Mouse (Mus musculus) ES-E14 (cell line): ENCODE measurements around the gene Kcnab3. TPM values are rescaled to one million over a fixed set of nuclear protein-coding genes. Genes with fewer than 3 reads are reported as not detected.

Source experiments
- DNase-seq: peaks from one replicate; pipeline ENCODE4 v3.0.0-alpha.2; 2013; ENCODE audit warnings: low read depth, low spot score
- H3K27ac ChIP-seq: 2 replicates; pipeline ENCODE4 v1.5.1; 2012; ENCODE audit warnings: low read depth, mild to moderate bottlenecking, low read length, moderate library complexity, mixed read lengths; ENCODE audit not compliant: poor library complexity, insufficient read depth, severe bottlenecking
- H3K36me3 ChIP-seq: 2 replicates; pipeline ENCODE4 v1.6.1; 2012; ENCODE audit warnings: mild to moderate bottlenecking, low read length, moderate library complexity, mixed read lengths; ENCODE audit not compliant: control insufficient read depth, poor library complexity, insufficient read depth, severe bottlenecking
- H3K4me1 ChIP-seq, 2 experiments: fragments of 150-350 bp in 1 of 2; sonication (generic) in 1 of 2; 2 replicates each; pipeline ENCODE4 v1.6.1; 2012; ENCODE audit warnings: low read length in 2 of 2, mild to moderate bottlenecking in 1 of 2, mixed read lengths in 1 of 2; ENCODE audit not compliant: control insufficient read depth in 2 of 2, insufficient read depth in 2 of 2, poor library complexity in 1 of 2
- H3K4me3 ChIP-seq, 2 experiments: fragments of 150-350 bp in 1 of 2; sonication (generic) in 1 of 2; 2 replicates each; pipeline ENCODE4 v1.5.1; 2012; ENCODE audit warnings: low read length in 2 of 2, low read depth in 1 of 2, mild to moderate bottlenecking in 1 of 2, mixed read lengths in 1 of 2; ENCODE audit not compliant: insufficient read depth in 1 of 2, poor library complexity in 1 of 2, severe bottlenecking in 1 of 2
- H3K9ac ChIP-seq: 2 replicates; pipeline ENCODE4 v1.6.1; 2012; ENCODE audit warnings: low read depth, mild to moderate bottlenecking, low read length, mixed read lengths; ENCODE audit not compliant: poor library complexity, insufficient read depth, severe bottlenecking
- H3K9me3 ChIP-seq: fragments of 150-350 bp; sonication (generic); 2 replicates; pipeline ENCODE4 v1.6.1; 2012; ENCODE audit warnings: low read depth, mild to moderate bottlenecking, low read length; ENCODE audit not compliant: control insufficient read depth, insufficient read depth
- CHD2 ChIP-seq: IDR thresholded peaks from 2 replicates; pipeline ENCODE4 v1.6.1; 2014; ENCODE audit warnings: mild to moderate bottlenecking, low read depth, low read length, inconsistent platforms
- HCFC1 ChIP-seq: IDR thresholded peaks from 2 replicates; pipeline ENCODE4 v1.6.1; 2012; ENCODE audit warnings: low read length, inconsistent platforms, borderline replicate concordance; ENCODE audit not compliant: insufficient read depth
- MAFK ChIP-seq: IDR thresholded peaks from 2 replicates; pipeline ENCODE4 v1.6.1; 2014; ENCODE audit warnings: mild to moderate bottlenecking, low read depth, low read length, inconsistent platforms; ENCODE audit not compliant: insufficient read depth
- ZC3H11A ChIP-seq: IDR thresholded peaks from 2 replicates; pipeline ENCODE4 v1.6.1; 2012; ENCODE audit warnings: low read depth, mild to moderate bottlenecking, inconsistent platforms, low read length, borderline replicate concordance
- ZNF384 ChIP-seq: IDR thresholded peaks from 2 replicates; pipeline ENCODE4 v1.6.1; 2012; ENCODE audit warnings: low read depth, low read length, inconsistent platforms
- in situ Hi-C, 2 experiments: fragments of 600-800 bp; cut with MboI; formaldehyde crosslinking; loops; one replicate each; pipeline ENCODE4 v1.15.1; 2025; ENCODE audit warnings: low sequenced_read_pairs in 2 of 2, inconsistent platforms in 1 of 2; ENCODE audit not compliant: unreplicated experiment in 2 of 2
- total RNA-seq: library from RNA; depleted of rRNA; stranded (reverse); fragments of 300-350 nt; gene quantifications from 2 replicates; pipeline ENCODE4 v1.2.3, GENCODE M21; 2012

The Kcnab3 gene
- total RNA-seq, 1 experiment, result 2.2 TPM

- TF ChIP-seq HCFC1, result no peak
- H3K4me3 ChIP-seq, result no peak overlapping the region
- no peaks in the 10 kb centered on the region for H3K9me3 ChIP-seq
- in situ Hi-C loops, result no loop called here
- no peak overlapping the region for H3K27ac ChIP-seq
- no peaks in the 10 kb centered on the region; the same call in 1 of the 2 replicates for H3K36me3 ChIP-seq
- DNase-seq, result no peak
- peaks cover 0 to 17% of the 10 kb centered on the region in 2 experiments; a peak in 2 of 4 replicates for H3K4me1 ChIP-seq
- no peak overlapping the region for H3K9ac ChIP-seq
Measured at GRCm38 (mm10) chr11:69364376-69364775, 38.3 kb downstream of the Kcnab3 start.

DNA sequence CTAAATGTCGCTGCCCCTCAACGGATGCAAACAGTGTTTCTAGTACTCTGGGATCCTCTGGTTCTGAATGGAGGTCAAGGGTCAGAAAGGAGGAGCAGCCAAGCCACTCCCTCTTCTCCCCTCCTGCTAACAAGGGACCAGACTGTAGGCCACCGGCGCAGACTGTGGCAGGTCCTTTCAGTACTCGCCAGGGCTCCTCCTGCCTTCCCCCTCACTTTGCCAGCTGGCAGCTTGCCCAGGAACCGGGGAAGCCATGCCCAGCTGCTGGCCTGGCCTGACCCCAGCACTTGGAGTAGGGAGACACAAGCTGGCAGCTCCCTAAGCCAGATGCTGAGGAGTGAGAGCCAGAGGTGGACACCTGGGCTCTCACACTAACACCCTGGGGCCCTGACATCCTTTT lies 38.9 kb downstream of the Kcnab3 start:
- Histone ChIP-seq H3K4me3 (no peak overlapping the region), H3K9ac (no peak overlapping the region), H3K4me1 (peaks cover 0 to 17% of the 10 kb centered on the region in 2 experiments; a peak in 2 of 4 replicates), H3K27ac (no peak overlapping the region), H3K9me3 (no peaks in the 10 kb centered on the region), H3K36me3 (no peaks in the 10 kb centered on the region; the same call in 1 of the 2 replicates)
- in situ Hi-C loops, result no loop called here
- TF ChIP-seq MAFK, result no peak
- no peak for TF ChIP-seq HCFC1
- no peak for TF ChIP-seq ZC3H11A
- no peak for DNase-seq

DNA sequence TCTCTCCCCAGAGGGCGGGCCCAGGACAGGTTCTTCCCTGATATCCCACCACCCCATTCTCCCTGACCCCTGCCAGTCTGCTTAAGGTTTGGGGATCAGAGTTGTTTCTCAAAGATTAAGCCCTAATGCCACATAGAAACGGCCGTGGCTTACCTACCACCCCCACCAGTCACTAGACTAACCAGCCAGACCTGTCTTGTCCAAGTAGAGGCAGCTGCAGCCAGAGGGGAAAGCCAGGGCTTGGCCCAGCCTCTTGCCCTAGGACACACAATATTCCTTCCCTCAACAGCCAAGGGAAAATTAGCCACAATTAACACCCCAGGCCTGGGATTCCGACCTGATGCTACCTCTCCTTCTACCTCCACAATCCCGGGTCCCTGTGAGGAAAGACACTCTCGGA lies 39.7 kb downstream of the Kcnab3 start:
- peaks cover 0 to 18% of the 10 kb centered on the region in 2 experiments; a peak in 2 of 4 replicates for H3K4me1 ChIP-seq

GRCm38 (mm10) chr11:69366157-69366854 lies 40.2 kb downstream of the Kcnab3 start:
- Histone ChIP-seq H3K9ac (peak overlapping the region; percentile 24), H3K4me3 (peak overlapping the region; percentile 36 to 55), H3K4me1 (peaks cover 0 to 19% of the 10 kb centered on the region in 2 experiments; a peak in 2 of 4 replicates), H3K9me3 (no peaks in the 10 kb centered on the region), H3K36me3 (no peaks in the 10 kb centered on the region), H3K27ac (no peak overlapping the region)
- in situ Hi-C loops, result no loop called here
- TF ChIP-seq CHD2 (no peak), ZC3H11A (no peak), ZNF384 (no peak), MAFK (no peak), HCFC1 (no peak)
- peak; percentile 59 for DNase-seq

More for the DNA sequence above, 39.7 kb downstream of the Kcnab3 start:
- H3K9me3 ChIP-seq, result no peaks in the 10 kb centered on the region
- no peaks in the 10 kb centered on the region for H3K36me3 ChIP-seq
- H3K9ac ChIP-seq, result peak overlapping the region; percentile 24; the same call in 1 of the 2 replicates
- in situ Hi-C loops, result no loop called here
- peak overlapping the region; percentile 36 to 55; a peak in 3 of 4 replicates for H3K4me3 ChIP-seq
- no peak for DNase-seq
- TF ChIP-seq MAFK (no peak), ZNF384 (no peak), HCFC1 (no peak), ZC3H11A (no peak), CHD2 (no peak)
- no peak overlapping the region for H3K27ac ChIP-seq
